Mouse (Mus musculus) kidney, embryonic 16.5 days (tissue): ENCODE results near the gene Nfkbia. TPM values are rescaled to one million over a fixed set of nuclear protein-coding genes. Genes with fewer than 3 reads are reported as not detected.

ENCODE experiments used
- ATAC-seq: fragments of 200-750 bp; cut with Nextera tagmentation; 2 replicates; pipeline ENCODE4 v1.8.0; 2017; ENCODE audit warnings: moderate TSS enrichment; ENCODE audit not compliant: low FRiP score, low TSS enrichment
- H3K27ac ChIP-seq: fragments of 300-500 bp; sonication (generic); 2 replicates; pipeline ENCODE4 v1.5.1; 2014; ENCODE audit warnings: low read length
- H3K27me3 ChIP-seq: fragments of 300-500 bp; sonication (generic); 2 replicates; pipeline ENCODE4 v1.6.1; 2014; ENCODE audit warnings: low read length, control low read depth, mixed read lengths; ENCODE audit not compliant: insufficient read depth
- H3K36me3 ChIP-seq: fragments of 300-500 bp; sonication (generic); 2 replicates; pipeline ENCODE4 v1.6.1; 2014; ENCODE audit warnings: low read length, control low read depth, mixed read lengths; ENCODE audit not compliant: insufficient read depth
- H3K4me1 ChIP-seq: fragments of 300-500 bp; sonication (generic); 2 replicates; pipeline ENCODE4 v1.6.1; 2014; ENCODE audit warnings: low read length, control low read depth, mixed read lengths; ENCODE audit not compliant: insufficient read depth
- H3K4me2 ChIP-seq: fragments of 300-500 bp; sonication (generic); replicated peaks from 2 replicates; pipeline ENCODE4 v1.6.1; 2014; ENCODE audit warnings: low read depth, low read length
- H3K4me3 ChIP-seq: fragments of 300-500 bp; sonication (generic); 2 replicates; pipeline ENCODE4 v1.5.1; 2014; ENCODE audit warnings: mild to moderate bottlenecking, low read length
- H3K9ac ChIP-seq: fragments of 300-500 bp; sonication (generic); replicated peaks from 2 replicates; pipeline ENCODE4 v1.6.1; 2014; ENCODE audit warnings: low read length
- H3K9me3 ChIP-seq: fragments of 300-500 bp; sonication (generic); 2 replicates; pipeline ENCODE4 v1.6.1; 2016; ENCODE audit warnings: low read length, control low read depth
- WGBS: fragments of 180-500 bp; shearing (Covaris S2); extraction: QIAGEN DNeasy Blood & Tissue Kit; methylation state at CpG from one replicate; pipeline ENCODE4 v1.1.7; 2014; 5-methylcytosine and 5-hydroxymethylcytosine counted together
- polyA plus RNA-seq: library from polyadenylated mRNA; unstranded; fragments of >200 nt; fragmentation: Nextera tagmentation; extraction: Ambion mirVana; gene quantifications from 2 replicates; pipeline ENCODE4 v1.2.1, GENCODE M21; 2015

Nfkbia gene
- polyA plus RNA-seq, 1 experiment from 2014 or later = 94.7 TPM

DNA sequence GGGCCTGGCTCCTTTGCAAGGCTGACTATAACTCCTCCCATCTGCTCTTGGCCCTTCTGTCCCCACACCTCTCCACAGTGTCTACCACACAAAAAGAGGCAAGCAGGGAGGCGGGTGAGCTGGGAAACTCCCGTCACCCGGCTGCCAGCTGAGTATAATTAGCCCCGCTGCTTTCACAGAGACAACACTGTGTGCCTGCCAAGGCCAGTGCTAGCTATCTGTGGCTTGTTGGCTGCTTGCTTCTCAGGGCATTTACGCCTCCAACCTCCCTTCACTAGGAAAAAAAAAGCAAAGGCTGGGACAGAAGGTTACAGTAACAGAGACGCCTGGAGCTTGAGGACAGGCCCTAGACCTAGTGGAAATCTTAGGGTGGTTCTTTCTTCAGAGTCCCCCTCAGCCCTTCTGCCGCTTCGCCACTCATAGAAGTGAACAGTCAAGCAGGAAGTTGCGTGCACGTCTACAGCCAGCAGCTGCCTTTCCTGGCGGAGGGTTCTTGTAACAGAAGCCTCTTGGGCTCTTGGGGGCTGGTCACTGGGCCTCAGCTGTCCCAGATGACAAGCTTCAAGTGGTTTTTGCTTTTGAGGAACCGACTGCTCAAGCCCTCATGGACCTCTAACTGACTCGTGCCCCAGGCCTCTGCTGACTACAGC, 45.6 kb downstream of the Nfkbia start:
- Histone ChIP-seq H3K27me3 (no peaks in the 10 kb centered on the region), H3K36me3 (no peaks in the 10 kb centered on the region), H3K4me2 (no peak overlapping the region), H3K9me3 (no peaks in the 10 kb centered on the region), H3K4me3 (no peak overlapping the region), H3K4me1 (peaks cover 40% of the 10 kb centered on the region), H3K27ac (peak overlapping the region; percentile 85), H3K9ac (peak overlapping the region; percentile 17; the same call in 1 of the 2 replicates)
- ATAC-seq = peak; percentile 60
- WGBS = 22% methylated on average over 13 of the region's 13 CpGs

DNA sequence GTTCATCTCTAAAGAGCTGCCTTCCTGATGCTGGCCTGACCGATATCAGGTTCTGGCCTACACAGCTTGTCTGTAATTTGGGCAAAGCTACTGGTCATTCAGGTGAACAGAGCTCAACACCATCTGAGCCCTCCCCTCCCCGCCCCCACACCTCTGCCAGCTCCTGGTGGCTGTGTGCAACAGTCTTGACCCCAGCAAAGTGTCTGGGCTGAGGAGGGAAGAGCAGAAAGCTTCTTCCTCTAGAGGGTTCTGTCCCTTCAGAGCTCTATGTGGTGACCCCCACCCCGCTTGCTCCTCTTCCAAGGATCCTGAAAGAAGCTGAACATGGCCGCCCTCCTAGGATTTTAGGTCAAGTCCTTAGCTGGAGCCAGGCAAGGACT, 46.1 kb downstream of the Nfkbia start:
- WGBS = 85% methylated on average over 4 of the region's 4 CpGs
- ATAC-seq = peak; percentile 5; the same call in 1 of the 2 replicates
- peaks cover 40% of the 10 kb centered on the region for H3K4me1 ChIP-seq
- peak overlapping the region; percentile 17; the same call in 1 of the 2 replicates for H3K9ac ChIP-seq
- H3K36me3 ChIP-seq = no peaks in the 10 kb centered on the region
- H3K4me3 ChIP-seq = no peak overlapping the region
- no peak overlapping the region for H3K4me2 ChIP-seq
- H3K27me3 ChIP-seq = no peaks in the 10 kb centered on the region
- H3K9me3 ChIP-seq = no peaks in the 10 kb centered on the region
- H3K27ac ChIP-seq = peak overlapping the region; percentile 85

DNA sequence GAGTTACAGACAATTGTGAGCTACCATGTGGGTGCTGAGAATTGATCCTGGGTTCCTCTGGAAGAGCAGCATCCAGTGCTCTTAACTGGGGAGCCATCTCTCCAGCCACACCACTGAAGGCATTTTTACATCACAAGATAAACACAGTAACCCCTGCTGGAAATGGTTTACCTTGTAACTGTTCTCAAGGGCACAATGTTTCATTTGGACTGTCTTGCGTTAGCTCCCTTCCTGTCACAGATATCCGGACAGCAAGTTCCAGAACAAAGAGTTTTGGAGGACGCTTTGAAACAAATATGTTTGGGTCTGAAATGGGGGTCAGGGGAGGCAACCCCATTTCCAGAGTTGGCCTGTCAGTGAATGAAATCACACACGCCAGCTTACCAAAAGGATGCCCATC, 46.9 kb downstream of the Nfkbia start:
- Histone ChIP-seq H3K9me3 (no peaks in the 10 kb centered on the region), H3K9ac (no peak overlapping the region), H3K27ac (no peak overlapping the region), H3K27me3 (no peaks in the 10 kb centered on the region), H3K4me1 (peaks cover 38% of the 10 kb centered on the region), H3K36me3 (no peaks in the 10 kb centered on the region), H3K4me2 (no peak overlapping the region), H3K4me3 (no peak overlapping the region)
- ATAC-seq = no peak
- 60% methylated on average over 4 of the region's 4 CpGs for WGBS

DNA sequence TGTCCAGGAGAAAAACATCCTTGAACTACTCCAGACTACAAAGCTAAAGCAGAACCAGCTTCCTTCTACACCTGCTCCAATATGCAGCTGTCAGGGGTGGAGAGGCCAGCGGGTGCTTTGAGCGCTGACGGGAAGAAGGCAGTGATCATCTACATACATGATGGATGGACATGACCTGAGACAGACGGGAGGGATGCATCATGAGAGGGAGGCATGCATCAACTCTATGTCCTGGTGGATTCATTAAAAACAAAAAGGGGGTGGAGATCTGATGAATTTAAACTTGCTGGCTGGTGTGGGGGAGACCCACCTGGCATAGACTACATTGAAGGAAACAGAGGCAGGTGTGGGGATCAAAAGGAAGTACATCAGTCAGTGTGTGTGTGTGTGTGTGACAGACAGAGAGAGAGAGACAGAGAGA, 48.4 kb downstream of the Nfkbia start:
- 70% methylated on average over 4 of the region's 4 CpGs for WGBS
- Histone ChIP-seq H3K9me3 (no peaks in the 10 kb centered on the region), H3K4me3 (no peak overlapping the region), H3K27me3 (no peaks in the 10 kb centered on the region), H3K9ac (no peak overlapping the region), H3K36me3 (no peaks in the 10 kb centered on the region), H3K27ac (no peak overlapping the region), H3K4me2 (no peak overlapping the region), H3K4me1 (peaks cover 31% of the 10 kb centered on the region)
- no peak for ATAC-seq

DNA sequence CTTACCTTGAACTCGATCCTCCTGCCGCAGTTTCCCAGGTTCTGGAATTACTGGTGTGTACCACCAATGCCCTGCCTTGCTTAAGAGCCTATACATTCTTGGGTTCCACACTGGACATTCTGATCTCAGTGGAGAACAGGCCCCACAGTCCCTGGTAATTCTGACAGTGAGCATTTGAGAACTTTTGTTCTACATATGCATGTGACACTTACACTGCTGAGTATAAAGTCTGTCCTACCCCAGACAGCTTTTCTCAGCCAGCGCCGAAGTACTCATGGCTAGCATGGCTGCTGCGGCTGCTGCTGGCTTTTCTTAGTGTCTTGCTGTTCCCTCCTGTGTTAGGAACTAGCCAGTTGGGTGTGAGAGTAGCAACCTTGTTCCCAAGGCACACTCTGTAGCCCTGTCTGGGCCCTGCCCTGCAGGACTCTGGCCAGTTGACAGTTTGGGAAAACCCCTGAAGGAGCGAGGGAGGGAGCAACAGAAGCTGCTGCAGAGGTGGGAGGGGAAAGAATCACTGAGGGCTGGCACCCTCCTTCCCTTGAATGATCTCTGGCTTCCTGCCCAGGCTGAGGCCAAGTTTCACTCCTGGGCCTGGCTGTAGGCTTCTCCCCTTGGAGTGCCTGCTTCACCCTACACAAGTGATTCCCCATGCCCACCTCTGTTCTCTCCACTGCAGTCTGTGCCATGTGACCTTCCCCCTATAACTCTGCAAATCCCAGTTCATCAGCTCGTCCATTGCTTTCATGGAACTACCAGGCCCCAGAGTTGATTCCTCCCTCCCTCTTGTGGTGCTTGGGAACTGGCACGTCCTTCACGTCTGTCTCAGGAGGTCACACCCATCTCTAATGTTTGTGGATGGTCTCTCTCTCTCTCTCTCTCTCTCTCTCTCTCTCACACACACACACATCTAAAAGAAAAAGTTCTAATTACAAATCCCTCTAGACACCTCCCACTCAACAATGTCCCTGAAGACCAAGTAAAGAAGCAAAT, 49.3 kb downstream of the Nfkbia start:
- H3K4me1 ChIP-seq = peaks cover 39% of the 10 kb centered on the region
- no peaks in the 10 kb centered on the region for H3K36me3 ChIP-seq
- H3K27ac ChIP-seq = peak overlapping the region; percentile 13; the same call in 1 of the 2 replicates
- H3K9ac ChIP-seq = no peak overlapping the region
- no peak overlapping the region for H3K4me3 ChIP-seq
- no peaks in the 10 kb centered on the region for H3K27me3 ChIP-seq
- 68% methylated on average over 9 of the region's 9 CpGs for WGBS
- H3K4me2 ChIP-seq = no peak overlapping the region
- ATAC-seq = peak; percentile 47
- no peaks in the 10 kb centered on the region for H3K9me3 ChIP-seq

DNA sequence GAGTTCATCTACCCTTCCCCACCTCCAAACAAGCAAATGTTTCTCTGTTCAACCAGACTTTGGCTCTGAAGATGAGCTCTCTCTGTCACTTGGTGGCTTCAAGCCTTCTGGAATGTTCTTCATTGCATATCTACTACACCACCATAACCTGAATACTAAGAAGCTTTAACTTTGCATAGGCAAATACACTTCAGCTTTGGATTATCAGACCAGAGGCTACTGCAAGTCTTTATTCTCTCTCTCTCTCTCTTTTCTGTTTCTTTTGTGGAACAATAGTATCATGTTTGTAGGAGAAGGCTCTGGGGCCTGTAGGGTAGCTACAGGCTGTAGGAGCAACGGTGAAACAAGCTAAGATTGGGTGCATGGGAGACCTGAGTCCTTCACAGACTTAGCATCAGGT, 50.2 kb downstream of the Nfkbia start:
- 90% methylated on average over 1 of the region's 1 CpGs for WGBS
- no peak overlapping the region for H3K4me3 ChIP-seq
- H3K36me3 ChIP-seq = no peaks in the 10 kb centered on the region
- H3K27ac ChIP-seq = no peak overlapping the region
- ATAC-seq = no peak
- no peak overlapping the region for H3K9ac ChIP-seq
- H3K9me3 ChIP-seq = no peaks in the 10 kb centered on the region
- no peaks in the 10 kb centered on the region for H3K27me3 ChIP-seq
- H3K4me1 ChIP-seq = peaks cover 45% of the 10 kb centered on the region
- H3K4me2 ChIP-seq = no peak overlapping the region

DNA sequence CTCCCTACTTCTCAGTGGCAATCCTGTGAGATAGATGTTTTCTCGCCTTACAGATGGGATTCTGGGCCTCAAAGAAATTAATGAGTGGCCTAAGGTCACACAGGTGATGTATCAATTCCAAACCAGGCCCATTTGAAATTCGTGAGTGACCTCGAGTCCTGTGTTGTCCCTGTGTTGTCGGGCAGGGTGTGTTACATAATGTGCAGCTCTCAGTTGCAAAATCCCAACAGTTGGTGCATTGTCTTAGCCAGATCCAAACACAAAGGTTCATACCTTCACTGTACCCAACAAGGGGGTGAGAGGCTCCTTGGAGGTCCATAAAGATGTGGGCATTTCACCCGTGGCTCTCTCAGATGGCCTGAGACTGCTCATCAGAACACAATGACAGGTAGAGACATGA, 52.0 kb downstream of the Nfkbia start:
- H3K27ac ChIP-seq = no peak overlapping the region
- WGBS = 69% methylated on average over 5 of the region's 5 CpGs
- no peak for ATAC-seq
- peaks cover 32% of the 10 kb centered on the region for H3K4me1 ChIP-seq
- no peaks in the 10 kb centered on the region for H3K27me3 ChIP-seq
- H3K9me3 ChIP-seq = no peaks in the 10 kb centered on the region
- H3K4me3 ChIP-seq = no peak overlapping the region
- H3K4me2 ChIP-seq = no peak overlapping the region
- H3K36me3 ChIP-seq = no peaks in the 10 kb centered on the region
- H3K9ac ChIP-seq = no peak overlapping the region

Other genes starting within 250 kb of the Nfkbia start
- 15.5 and 15.6 TPM in 2 replicates for gene 1110008L16Rik, start 193.1 kb downstream of the Nfkbia start, polyA plus RNA-seq
- gene Ppp2r3c, start 189.6 kb downstream of the Nfkbia start, polyA plus RNA-seq = 14.8 and 15.6 TPM in 2 replicates
- gene Psma6, start 108.4 kb downstream of the Nfkbia start, polyA plus RNA-seq = 409 and 418 TPM in 2 replicates
- not detected in 2 replicates for gene Aldoart2, start 72.6 kb upstream of the Nfkbia start, polyA plus RNA-seq
- 0.26 and 0.40 TPM in 2 replicates for gene Insm2, start 106.8 kb upstream of the Nfkbia start, polyA plus RNA-seq